Mouse (Mus musculus) lung, postnatal 25 days (tissue): ENCODE results near the gene Nceh1.
"Not testable (repeated sequence)": the region's sequence is repeated elsewhere in the genome, so short reads cannot be mapped to it uniquely, and the experiment has no call there.

Experiments
- DNase-seq: peaks from one replicate; pipeline ENCODE4 v3.0.0; 2022; ENCODE audit warnings: low spot score

The Nceh1 gene

GRCm38 (mm10) chr3:27284227-27284626 lies 101.5 kb downstream of the Nceh1 start:
- no peak for DNase-seq

GRCm38 (mm10) chr3:27285072-27285471 lies 102.3 kb downstream of the Nceh1 start:
- no peak for DNase-seq

- no peak for DNase-seq
Observed at GRCm38 (mm10) chr3:27288301-27288700, 105.5 kb downstream of the Nceh1 start.

- DNase-seq, result no peak
Observed at GRCm38 (mm10) chr3:27288909-27289308, 106.1 kb downstream of the Nceh1 start.

- no peak for DNase-seq
Observed at GRCm38 (mm10) chr3:27290285-27290684, 107.5 kb downstream of the Nceh1 start.

- DNase-seq, result not testable (repeated sequence)
Observed at GRCm38 (mm10) chr3:27290945-27291344, 108.2 kb downstream of the Nceh1 start.

GRCm38 (mm10) chr3:27291411-27291810 lies 108.6 kb downstream of the Nceh1 start:
- not testable (repeated sequence) for DNase-seq

- DNase-seq, result no peak
Observed at GRCm38 (mm10) chr3:27293645-27294385, 111.0 kb downstream of the Nceh1 start.

GRCm38 (mm10) chr3:27300451-27300850 lies 117.7 kb downstream of the Nceh1 start:
- DNase-seq, result no peak

GRCm38 (mm10) chr3:27302339-27303022 lies 119.7 kb downstream of the Nceh1 start:
- DNase-seq, result no peak

GRCm38 (mm10) chr3:27306815-27307214 lies 124.0 kb downstream of the Nceh1 start:
- DNase-seq, result no peak

- no peak for DNase-seq
Observed at GRCm38 (mm10) chr3:27310973-27311372, 128.2 kb downstream of the Nceh1 start.

- DNase-seq, result no peak
Observed at GRCm38 (mm10) chr3:27311475-27311874, 128.7 kb downstream of the Nceh1 start.

GRCm38 (mm10) chr3:27314506-27315164 lies 131.9 kb downstream of the Nceh1 start:
- no peak for DNase-seq

- peak; percentile 69 for DNase-seq
Observed at GRCm38 (mm10) chr3:27316559-27317287, 134.0 kb downstream of the Nceh1 start, which contains the start of gene Tnfsf10. Tnfsf10 (plus strand) TSS chr3:27317028.

- DNase-seq, result peak; percentile 20
Observed at GRCm38 (mm10) chr3:27317288-27318024, 134.7 kb downstream of the Nceh1 start.

GRCm38 (mm10) chr3:27319650-27320049 lies 136.9 kb downstream of the Nceh1 start:
- no peak for DNase-seq

- DNase-seq, result peak; percentile 64
Observed at GRCm38 (mm10) chr3:27320613-27321495, 138.1 kb downstream of the Nceh1 start.

GRCm38 (mm10) chr3:27322591-27322990 lies 139.8 kb downstream of the Nceh1 start:
- no peak for DNase-seq

- DNase-seq, result no peak
Observed at GRCm38 (mm10) chr3:27323551-27323950, 140.8 kb downstream of the Nceh1 start.
